Mouse (Mus musculus): ENCODE results near the gene Ptpn7. TPM values are rescaled to one million over a fixed set of nuclear protein-coding genes. Genes with fewer than 3 reads are reported as not detected.

Ptpn7 gene
- polyA plus RNA-seq (2015; fragmentation: Nextera tagmentation; extraction: Ambion mirVana): 0.36 and 15.5 TPM in 2 replicates

GRCm38 (mm10) chr1:135132473-135132872, at the start of gene Ptpn7:
Ptpn7 (plus strand) TSS chr1:135132700.
- no peaks in the 10 kb centered on the region for H3K4me1 ChIP-seq
- H3K27ac ChIP-seq (replicated peaks): no peak within 1 kb of the TSS
- H3K27me3 ChIP-seq (replicated peaks): peaks cover 8% of the 10 kb centered on the region; the same call in 1 of the 2 replicates
- H3K9me3 ChIP-seq (replicated peaks): no peaks in the 10 kb centered on the region
- H3K4me2 ChIP-seq: no peak within 1 kb of the TSS
- no peak within 1 kb of the TSS for H3K9ac ChIP-seq (replicated peaks)
- no peak within 1 kb of the TSS for H3K4me3 ChIP-seq (replicated peaks)
- 0 out of 2 replicates have a peak, but pooled peaks have one; percentile 45 for ATAC-seq (ENCODE audit: low FRiP score)
- 42% methylated on average over 10 of the region's 10 CpGs for WGBS
- no peaks in the 10 kb centered on the region for H3K36me3 ChIP-seq

- peaks cover 31% of the 10 kb centered on the region for H3K27me3 ChIP-seq (replicated peaks)
- no peak overlapping the region for H3K27ac ChIP-seq (replicated peaks)
- H3K9ac ChIP-seq (replicated peaks): no peak overlapping the region
- no peak for ATAC-seq (ENCODE audit: low FRiP score)
- H3K4me2 ChIP-seq: no peak overlapping the region
- 67% methylated on average over 9 of the region's 9 CpGs for WGBS
- no peaks in the 10 kb centered on the region for H3K9me3 ChIP-seq (replicated peaks)
- peaks cover 5% of the 10 kb centered on the region; the same call in 1 of the 2 replicates for H3K4me1 ChIP-seq
- H3K36me3 ChIP-seq: no peaks in the 10 kb centered on the region
- H3K4me3 ChIP-seq (replicated peaks): no peak overlapping the region
These were observed 49.0 kb upstream of the Ptpn7 start for GRCm38 (mm10) chr1:135083465-135083864.

GRCm38 (mm10) chr1:135085296-135085871, 47.1 kb upstream of the Ptpn7 start:
- Histone ChIP-seq H3K4me3 (replicated peaks) (no peak overlapping the region), H3K27ac (replicated peaks) (no peak overlapping the region), H3K4me2 (peak overlapping the region; percentile 30; the same call in 1 of the 2 replicates), H3K4me1 (peaks cover 5% of the 10 kb centered on the region; the same call in 1 of the 2 replicates), H3K9me3 (replicated peaks) (no peaks in the 10 kb centered on the region), H3K36me3 (no peaks in the 10 kb centered on the region), H3K9ac (replicated peaks) (no peak overlapping the region), H3K27me3 (replicated peaks) (peaks cover 31% of the 10 kb centered on the region)
- ATAC-seq (ENCODE audit: low FRiP score): no peak
- 17% methylated on average over 28 of the region's 28 CpGs for WGBS

- no peak overlapping the region for H3K4me3 ChIP-seq (replicated peaks)
- no peak for ATAC-seq (ENCODE audit: low FRiP score)
- peaks cover 5% of the 10 kb centered on the region; the same call in 1 of the 2 replicates for H3K4me1 ChIP-seq
- no peaks in the 10 kb centered on the region for H3K9me3 ChIP-seq (replicated peaks)
- no peaks in the 10 kb centered on the region for H3K36me3 ChIP-seq
- no peak overlapping the region for H3K9ac ChIP-seq (replicated peaks)
- 28% methylated on average over 7 of the region's 7 CpGs for WGBS
- no peak overlapping the region for H3K27ac ChIP-seq (replicated peaks)
- H3K27me3 ChIP-seq (replicated peaks): peaks cover 31% of the 10 kb centered on the region
- H3K4me2 ChIP-seq: no peak overlapping the region
These were observed 46.5 kb upstream of the Ptpn7 start for GRCm38 (mm10) chr1:135086015-135086414.

- Histone ChIP-seq H3K4me1 (peaks cover 5% of the 10 kb centered on the region; the same call in 1 of the 2 replicates), H3K27ac (replicated peaks) (no peak overlapping the region), H3K27me3 (replicated peaks) (peaks cover 31% of the 10 kb centered on the region), H3K9ac (replicated peaks) (no peak overlapping the region), H3K36me3 (no peaks in the 10 kb centered on the region), H3K4me3 (replicated peaks) (no peak overlapping the region), H3K4me2 (no peak overlapping the region), H3K9me3 (replicated peaks) (no peaks in the 10 kb centered on the region)
- WGBS: 50% methylated on average over 1 of the region's 1 CpGs
- no peak for ATAC-seq (ENCODE audit: low FRiP score)
These were observed 45.1 kb upstream of the Ptpn7 start for GRCm38 (mm10) chr1:135087414-135087813.

GRCm38 (mm10) chr1:135089626-135090025, 42.9 kb upstream of the Ptpn7 start:
- 76% methylated on average over 10 of the region's 10 CpGs for WGBS
- no peak overlapping the region for H3K4me2 ChIP-seq
- no peak for ATAC-seq (ENCODE audit: low FRiP score)
- H3K27ac ChIP-seq (replicated peaks): no peak overlapping the region
- H3K4me1 ChIP-seq: peaks cover 5% of the 10 kb centered on the region; the same call in 1 of the 2 replicates
- H3K27me3 ChIP-seq (replicated peaks): peaks cover 23% of the 10 kb centered on the region
- no peak overlapping the region for H3K4me3 ChIP-seq (replicated peaks)
- no peaks in the 10 kb centered on the region for H3K36me3 ChIP-seq
- H3K9ac ChIP-seq (replicated peaks): no peak overlapping the region
- H3K9me3 ChIP-seq (replicated peaks): no peaks in the 10 kb centered on the region

GRCm38 (mm10) chr1:135090914-135091313, 41.6 kb upstream of the Ptpn7 start:
- no peaks in the 10 kb centered on the region for H3K36me3 ChIP-seq
- H3K4me2 ChIP-seq: no peak overlapping the region
- no peaks in the 10 kb centered on the region for H3K9me3 ChIP-seq (replicated peaks)
- peaks cover 10% of the 10 kb centered on the region for H3K27me3 ChIP-seq (replicated peaks)
- H3K27ac ChIP-seq (replicated peaks): no peak overlapping the region
- ATAC-seq (ENCODE audit: low FRiP score): no peak
- H3K9ac ChIP-seq (replicated peaks): no peak overlapping the region
- 79% methylated on average over 3 of the region's 3 CpGs for WGBS
- no peak overlapping the region for H3K4me3 ChIP-seq (replicated peaks)
- H3K4me1 ChIP-seq: no peaks in the 10 kb centered on the region

- WGBS: 66% methylated on average over 7 of the region's 7 CpGs
- Histone ChIP-seq H3K4me3 (replicated peaks) (no peak overlapping the region), H3K36me3 (no peaks in the 10 kb centered on the region), H3K9me3 (replicated peaks) (no peaks in the 10 kb centered on the region), H3K9ac (replicated peaks) (no peak overlapping the region), H3K27ac (replicated peaks) (no peak overlapping the region), H3K27me3 (replicated peaks) (no peaks in the 10 kb centered on the region), H3K4me2 (no peak overlapping the region), H3K4me1 (no peaks in the 10 kb centered on the region)
- ATAC-seq (ENCODE audit: low FRiP score): no peak
These were observed 37.8 kb upstream of the Ptpn7 start for GRCm38 (mm10) chr1:135094723-135095122.

GRCm38 (mm10) chr1:135095189-135095588, 37.3 kb upstream of the Ptpn7 start:
- no peaks in the 10 kb centered on the region for H3K36me3 ChIP-seq
- 58% methylated on average over 7 of the region's 7 CpGs for WGBS
- no peak overlapping the region for H3K4me3 ChIP-seq (replicated peaks)
- H3K4me2 ChIP-seq: no peak overlapping the region
- ATAC-seq (ENCODE audit: low FRiP score): no peak
- H3K27ac ChIP-seq (replicated peaks): no peak overlapping the region
- no peak overlapping the region for H3K9ac ChIP-seq (replicated peaks)
- H3K27me3 ChIP-seq (replicated peaks): no peaks in the 10 kb centered on the region
- no peaks in the 10 kb centered on the region for H3K9me3 ChIP-seq (replicated peaks)
- no peaks in the 10 kb centered on the region for H3K4me1 ChIP-seq

GRCm38 (mm10) chr1:135096312-135096711, 36.2 kb upstream of the Ptpn7 start:
- peaks cover 6% of the 10 kb centered on the region; the same call in 1 of the 2 replicates for H3K27me3 ChIP-seq (replicated peaks)
- no peaks in the 10 kb centered on the region for H3K4me1 ChIP-seq
- WGBS: 78% methylated on average over 11 of the region's 11 CpGs
- H3K36me3 ChIP-seq: no peaks in the 10 kb centered on the region
- no peak overlapping the region for H3K4me2 ChIP-seq
- no peaks in the 10 kb centered on the region for H3K9me3 ChIP-seq (replicated peaks)
- H3K9ac ChIP-seq (replicated peaks): no peak overlapping the region
- no peak overlapping the region for H3K27ac ChIP-seq (replicated peaks)
- no peak overlapping the region for H3K4me3 ChIP-seq (replicated peaks)
- no peak for ATAC-seq (ENCODE audit: low FRiP score)

GRCm38 (mm10) chr1:135097441-135097840, 35.1 kb upstream of the Ptpn7 start:
- no peak for ATAC-seq (ENCODE audit: low FRiP score)
- no peaks in the 10 kb centered on the region for H3K36me3 ChIP-seq
- no peak overlapping the region for H3K9ac ChIP-seq (replicated peaks)
- no peaks in the 10 kb centered on the region for H3K9me3 ChIP-seq (replicated peaks)
- 92% methylated on average over 6 of the region's 6 CpGs for WGBS
- H3K4me2 ChIP-seq: no peak overlapping the region
- H3K4me3 ChIP-seq (replicated peaks): no peak overlapping the region
- no peak overlapping the region for H3K27ac ChIP-seq (replicated peaks)
- H3K27me3 ChIP-seq (replicated peaks): peaks cover 16% of the 10 kb centered on the region
- H3K4me1 ChIP-seq: no peaks in the 10 kb centered on the region

GRCm38 (mm10) chr1:135098441-135098840, 34.1 kb upstream of the Ptpn7 start:
- H3K4me3 ChIP-seq (replicated peaks): no peak overlapping the region
- WGBS: 77% methylated on average over 7 of the region's 7 CpGs
- no peaks in the 10 kb centered on the region for H3K4me1 ChIP-seq
- no peak overlapping the region for H3K9ac ChIP-seq (replicated peaks)
- H3K27me3 ChIP-seq (replicated peaks): peaks cover 26% of the 10 kb centered on the region
- no peak for ATAC-seq (ENCODE audit: low FRiP score)
- no peak overlapping the region for H3K4me2 ChIP-seq
- no peak overlapping the region for H3K27ac ChIP-seq (replicated peaks)
- no peaks in the 10 kb centered on the region for H3K9me3 ChIP-seq (replicated peaks)
- H3K36me3 ChIP-seq: no peaks in the 10 kb centered on the region
